Mouse (Mus musculus) thymus, adult 2 months (tissue): Measurements from ENCODE around the gene Tgm2.

Source experiments
- CTCF ChIP-seq: fragments of 200-500 bp; IDR thresholded peaks from 2 replicates; pipeline ENCODE4 v1.5.1; 2012; ENCODE audit warnings: mild to moderate bottlenecking, control low read depth, low read length, moderate library complexity, borderline replicate concordance; ENCODE audit not compliant: control insufficient read depth, poor library complexity, insufficient read depth; ENCODE audit errors: extremely low read depth
- POLR2A ChIP-seq: fragments of 200-500 bp; IDR thresholded peaks from 2 replicates; pipeline ENCODE4 v1.6.1; 2012; ENCODE audit warnings: mild to moderate bottlenecking, low read length, control low read depth, moderate library complexity; ENCODE audit not compliant: control insufficient read depth, poor library complexity, insufficient read depth; ENCODE audit errors: extremely low read depth

DNA sequence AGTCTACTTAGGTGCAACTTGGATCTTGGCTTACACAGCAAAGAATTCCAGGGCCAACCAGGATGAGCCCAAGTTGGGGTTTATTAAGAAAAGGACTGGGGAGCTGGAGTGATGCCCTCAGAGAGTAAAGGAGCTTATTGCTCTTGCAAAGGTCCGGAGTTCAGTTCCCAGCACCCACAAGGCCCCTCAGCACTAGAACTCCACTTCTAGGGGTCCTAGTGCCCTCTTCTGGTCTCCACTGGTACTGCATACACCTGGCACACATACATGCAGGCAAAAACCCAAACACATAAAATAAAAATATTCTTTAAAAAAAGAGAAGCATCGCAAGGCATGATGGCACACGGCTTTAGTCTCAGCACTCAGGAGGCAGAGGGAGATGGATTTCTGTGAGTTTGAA, 4.8 kb upstream of the Tgm2 start:
- TF ChIP-seq CTCF, result no peak
- TF ChIP-seq POLR2A, result no peak
